Mouse (Mus musculus): Measurements from ENCODE around the gene Rhou. TPM values are rescaled to one million over a fixed set of nuclear protein-coding genes. Genes with fewer than 3 reads are reported as not detected.
A peak's percentile ranks its signal among the peaks of the same experiment; 100 is the strongest.

Rhou gene
- total and polyA plus RNA-seq, 2 experiments from 2014 or later = 2.8 to 5.3 TPM

GRCm38 (mm10) chr8:123632257-123632656, 21.5 kb upstream of the Rhou start:
- Histone ChIP-seq H3K4me2 (ENCODE audit: low read depth, low read length) (no peak overlapping the region), H3K9ac (replicated peaks; ENCODE audit: low read depth, low read length) (no peak overlapping the region), H3K9me3 (replicated peaks; ENCODE audit: control insufficient read depth, low read length) (no peaks in the 10 kb centered on the region), H3K4me1 (ENCODE audit: control insufficient read depth, insufficient read depth) (no peaks in the 10 kb centered on the region), H3K36me3 (replicated peaks; ENCODE audit: control insufficient read depth, insufficient read depth, low read length) (no peaks in the 10 kb centered on the region), H3K27ac (ENCODE audit: low read depth) (no peak overlapping the region), H3K27me3 (ENCODE audit: control insufficient read depth, insufficient read depth, low read length) (peaks cover 9% of the 10 kb centered on the region; the same call in 1 of the 2 replicates), H3K4me3 (ENCODE audit: low read depth, low read length) (no peak overlapping the region)
- TF ChIP-seq EP300 (IDR thresholded peaks at IDR 0.05; ENCODE audit: low read depth) (no peak), CTCF (IDR thresholded peaks at IDR 0.05; ENCODE audit: low read depth) (no peak)
- 78% methylated on average over 4 of the region's 4 CpGs for WGBS
- DNase-seq (ENCODE audit: low spot score) (no peak), ATAC-seq (ENCODE audit: insufficient read depth, low read depth) (no peak)

GRCm38 (mm10) chr8:123633801-123634200, 19.9 kb upstream of the Rhou start:
- 37% methylated on average over 7 of the region's 7 CpGs for WGBS
- H3K27me3 ChIP-seq (ENCODE audit: control insufficient read depth, insufficient read depth, low read length) = peaks cover 9% of the 10 kb centered on the region; the same call in 1 of the 2 replicates

GRCm38 (mm10) chr8:123634395-123635131, 19.2 kb upstream of the Rhou start:
- 27% methylated on average over 3 of the region's 3 CpGs for WGBS
- Histone ChIP-seq H3K27ac (ENCODE audit: low read depth) (0 out of 2 replicates have a peak overlapping the region, but pooled peaks have one; percentile 5), H3K9ac (replicated peaks; ENCODE audit: low read depth, low read length) (no peak overlapping the region), H3K4me2 (ENCODE audit: low read depth, low read length) (no peak overlapping the region), H3K36me3 (replicated peaks; ENCODE audit: control insufficient read depth, insufficient read depth, low read length) (no peaks in the 10 kb centered on the region), H3K4me3 (ENCODE audit: low read depth, low read length) (no peak overlapping the region), H3K27me3 (ENCODE audit: control insufficient read depth, insufficient read depth, low read length) (peaks cover 5% of the 10 kb centered on the region; the same call in 1 of the 2 replicates), H3K4me1 (ENCODE audit: control insufficient read depth, insufficient read depth) (no peaks in the 10 kb centered on the region), H3K9me3 (replicated peaks; ENCODE audit: control insufficient read depth, low read length) (no peaks in the 10 kb centered on the region)
- no peak for TF ChIP-seq EP300 (IDR thresholded peaks at IDR 0.05; ENCODE audit: low read depth)
- TF ChIP-seq CTCF (IDR thresholded peaks at IDR 0.05; ENCODE audit: low read depth) = no peak
- ATAC-seq (ENCODE audit: insufficient read depth, low read depth) = no peak
- peak; percentile 50 for DNase-seq (ENCODE audit: low spot score)

More at GRCm38 (mm10) chr8:123633801-123634200, 19.9 kb upstream of the Rhou start:
- no peak for ATAC-seq (ENCODE audit: insufficient read depth, low read depth)
- Histone ChIP-seq H3K27ac (ENCODE audit: low read depth) (peak overlapping the region; percentile 5; the same call in 1 of the 2 replicates), H3K9me3 (replicated peaks; ENCODE audit: control insufficient read depth, low read length) (no peaks in the 10 kb centered on the region), H3K9ac (replicated peaks; ENCODE audit: low read depth, low read length) (no peak overlapping the region), H3K4me2 (ENCODE audit: low read depth, low read length) (no peak overlapping the region), H3K4me1 (ENCODE audit: control insufficient read depth, insufficient read depth) (no peaks in the 10 kb centered on the region), H3K4me3 (ENCODE audit: low read depth, low read length) (no peak overlapping the region), H3K36me3 (replicated peaks; ENCODE audit: control insufficient read depth, insufficient read depth, low read length) (no peaks in the 10 kb centered on the region)
- TF ChIP-seq CTCF (IDR thresholded peaks at IDR 0.05; ENCODE audit: low read depth) = no peak
- no peak for TF ChIP-seq EP300 (IDR thresholded peaks at IDR 0.05; ENCODE audit: low read depth)
- DNase-seq (ENCODE audit: low spot score) = peak; percentile 36

GRCm38 (mm10) chr8:123635671-123636070, 18.1 kb upstream of the Rhou start:
- 75% methylated on average over 11 of the region's 11 CpGs for WGBS
- no peak for DNase-seq (ENCODE audit: low spot score)
- H3K4me2 ChIP-seq (ENCODE audit: low read depth, low read length) = no peak overlapping the region

GRCm38 (mm10) chr8:123643330-123644051, 10.2 kb upstream of the Rhou start:
- DNase-seq (ENCODE audit: low spot score) (peak; percentile 52), ATAC-seq (ENCODE audit: insufficient read depth, low read depth) (no peak)
- Histone ChIP-seq H3K4me2 (ENCODE audit: low read depth, low read length) (peak overlapping the region; percentile 48), H3K9ac (replicated peaks; ENCODE audit: low read depth, low read length) (no peak overlapping the region), H3K36me3 (replicated peaks; ENCODE audit: control insufficient read depth, insufficient read depth, low read length) (no peaks in the 10 kb centered on the region), H3K27ac (ENCODE audit: low read depth) (no peak overlapping the region), H3K9me3 (replicated peaks; ENCODE audit: control insufficient read depth, low read length) (no peaks in the 10 kb centered on the region), H3K4me3 (ENCODE audit: low read depth, low read length) (peak overlapping the region; percentile 21; the same call in 1 of the 2 replicates), H3K27me3 (ENCODE audit: control insufficient read depth, insufficient read depth, low read length) (peaks cover 19% of the 10 kb centered on the region), H3K4me1 (ENCODE audit: control insufficient read depth, insufficient read depth) (0 out of 2 replicates have a peak, but pooled peaks cover 4% of the 10 kb centered on the region)
- 20% methylated on average over 25 of the region's 25 CpGs for WGBS
- TF ChIP-seq CTCF (IDR thresholded peaks at IDR 0.05; ENCODE audit: low read depth) (peak; percentile 60), EP300 (IDR thresholded peaks at IDR 0.05; ENCODE audit: low read depth) (no peak)

More at GRCm38 (mm10) chr8:123635671-123636070, 18.1 kb upstream of the Rhou start:
- no peaks in the 10 kb centered on the region for H3K36me3 ChIP-seq (replicated peaks; ENCODE audit: control insufficient read depth, insufficient read depth, low read length)
- ATAC-seq (ENCODE audit: insufficient read depth, low read depth) = no peak
- TF ChIP-seq CTCF (IDR thresholded peaks at IDR 0.05; ENCODE audit: low read depth) (no peak), EP300 (IDR thresholded peaks at IDR 0.05; ENCODE audit: low read depth) (no peak)
- no peaks in the 10 kb centered on the region for H3K27me3 ChIP-seq (ENCODE audit: control insufficient read depth, insufficient read depth, low read length)
- H3K4me3 ChIP-seq (ENCODE audit: low read depth, low read length) = no peak overlapping the region
- H3K9ac ChIP-seq (replicated peaks; ENCODE audit: low read depth, low read length) = no peak overlapping the region
- no peaks in the 10 kb centered on the region for H3K4me1 ChIP-seq (ENCODE audit: control insufficient read depth, insufficient read depth)
- H3K9me3 ChIP-seq (replicated peaks; ENCODE audit: control insufficient read depth, low read length) = no peaks in the 10 kb centered on the region
- H3K27ac ChIP-seq (ENCODE audit: low read depth) = no peak overlapping the region
